Mouse (Mus musculus) cerebellum, adult 2 months (tissue): ENCODE measurements around the gene Smad3.

Experiments used
- CTCF ChIP-seq: fragments of 200-500 bp; IDR thresholded peaks from 2 replicates; pipeline ENCODE4 v1.5.1; 2011; ENCODE audit warnings: low read depth, mild to moderate bottlenecking, control low read depth, low read length, moderate library complexity, borderline replicate concordance; ENCODE audit not compliant: insufficient read depth
- POLR2A ChIP-seq: fragments of 200-500 bp; IDR thresholded peaks from 2 replicates; pipeline ENCODE4 v1.6.1; 2011; ENCODE audit warnings: low read length, control low read depth, borderline replicate concordance; ENCODE audit not compliant: insufficient read depth

- TF ChIP-seq CTCF (no peak), POLR2A (no peak)
Measured at GRCm38 (mm10) chr9:63655092-63655491, 102.7 kb downstream of the Smad3 start.
